Mouse (Mus musculus): ENCODE measurements around the gene Gm5591.
"Not testable (repeated sequence)": the region's sequence is repeated elsewhere in the genome, so short reads cannot be mapped to it uniquely, and the experiment has no call there.

Gene Gm5591

GRCm38 (mm10) chr7:38528093-38528492 is at the start of gene Gm5591:
TSS of gene Gm5591 (minus strand) at chr7:38528193.
- not testable (repeated sequence) for DNase-seq (ENCODE audit: low spot score)

DNA sequence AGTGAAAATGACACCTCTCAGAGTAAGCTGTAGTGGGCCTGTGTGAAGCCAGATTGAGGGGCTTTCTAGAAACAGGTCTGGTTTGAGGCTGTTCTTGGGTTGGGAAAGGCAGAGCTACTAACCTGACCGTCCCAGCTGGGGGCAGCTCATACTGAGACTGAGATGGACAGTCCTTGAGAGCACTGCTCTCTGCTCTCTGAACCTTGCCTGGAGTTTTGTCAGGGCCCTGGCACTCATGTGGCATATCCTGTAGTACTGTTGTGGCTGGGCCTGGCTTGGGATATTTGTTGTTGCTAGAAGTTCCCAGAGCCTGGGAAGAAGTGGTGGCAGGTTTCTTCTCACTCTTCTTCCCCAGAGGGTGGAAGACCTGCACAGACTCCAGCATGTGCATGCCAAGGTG is 39.5 kb downstream of the Gm5591 start:
- not testable (repeated sequence) for DNase-seq (ENCODE audit: low spot score)
